Mouse (Mus musculus) liver, embryonic 15.5 days (tissue): ENCODE data around the gene Capn10. TPM values are rescaled to one million over a fixed set of nuclear protein-coding genes. Genes with fewer than 3 reads are reported as not detected.
"Not testable (repeated sequence)": the region's sequence is repeated elsewhere in the genome, so short reads cannot be mapped to it uniquely, and the experiment has no call there.

Source experiments
- ATAC-seq: fragments of 200-750 bp; cut with Nextera tagmentation; 2 replicates; pipeline ENCODE4 v1.8.0; 2017; ENCODE audit warnings: moderate number of reproducible peaks, mild to moderate bottlenecking, moderate library complexity; ENCODE audit not compliant: insufficient read depth
- H3K27ac ChIP-seq: fragments of 300-500 bp; sonication (generic); replicated peaks from 2 replicates; pipeline ENCODE4 v1.5.1; 2015; ENCODE audit warnings: mild to moderate bottlenecking, inconsistent platforms
- H3K27me3 ChIP-seq: fragments of 300-500 bp; sonication (generic); 2 replicates; pipeline ENCODE4 v1.6.1; 2015; ENCODE audit warnings: mild to moderate bottlenecking, inconsistent platforms
- H3K36me3 ChIP-seq: fragments of 300-500 bp; sonication (generic); replicated peaks from 2 replicates; pipeline ENCODE4 v1.6.1; 2015; ENCODE audit warnings: moderate library complexity, mild to moderate bottlenecking, inconsistent platforms
- H3K4me1 ChIP-seq: fragments of 300-500 bp; sonication (generic); replicated peaks from 2 replicates; pipeline ENCODE4 v1.6.1; 2015; ENCODE audit warnings: inconsistent platforms
- H3K4me2 ChIP-seq: fragments of 300-500 bp; sonication (generic); 2 replicates; pipeline ENCODE4 v1.6.1; 2015; ENCODE audit warnings: moderate library complexity, mild to moderate bottlenecking, inconsistent platforms
- H3K4me3 ChIP-seq: fragments of 300-500 bp; sonication (generic); replicated peaks from 2 replicates; pipeline ENCODE4 v1.5.1; 2015; ENCODE audit warnings: mild to moderate bottlenecking, inconsistent platforms
- H3K9ac ChIP-seq: fragments of 300-500 bp; sonication (generic); 2 replicates; pipeline ENCODE4 v1.6.1; 2015; ENCODE audit warnings: moderate library complexity, mild to moderate bottlenecking, inconsistent platforms
- H3K9me3 ChIP-seq: fragments of 300-500 bp; sonication (generic); replicated peaks from 2 replicates; pipeline ENCODE4 v1.6.1; 2016; ENCODE audit warnings: inconsistent platforms
- WGBS: fragments of 180-500 bp; shearing (Covaris S2); methylation state at CpG from one replicate; pipeline ENCODE4 v1.1.7; 2015; ENCODE audit warnings: mixed read lengths; ENCODE audit not compliant: insufficient replicate concordance; 5-methylcytosine and 5-hydroxymethylcytosine counted together
- polyA plus RNA-seq: library from polyadenylated mRNA; unstranded; fragments of >200 nt; fragmentation: Nextera tagmentation; extraction: Ambion mirVana; gene quantifications from 2 replicates; pipeline ENCODE4 v1.2.1, GENCODE M21; 2015

Capn10 gene
- polyA plus RNA-seq, 1 experiment from 2014 or later: 15.7 TPM

- peaks cover 28% of the 10 kb centered on the region for H3K36me3 ChIP-seq
- no peak overlapping the region for H3K4me3 ChIP-seq
- H3K4me1 ChIP-seq: no peaks in the 10 kb centered on the region
- no peak overlapping the region for H3K4me2 ChIP-seq
- no peak for ATAC-seq
- no peak overlapping the region for H3K27ac ChIP-seq
- H3K27me3 ChIP-seq: no peaks in the 10 kb centered on the region
- H3K9ac ChIP-seq: no peak overlapping the region
- 89% methylated on average over 3 of the region's 3 CpGs for WGBS
- H3K9me3 ChIP-seq: no peaks in the 10 kb centered on the region
Measured at GRCm38 (mm10) chr1:92947966-92948365, 13.8 kb downstream of the Capn10 start.

- 45% methylated on average over 6 of the region's 6 CpGs for WGBS
- H3K4me2 ChIP-seq: no peak overlapping the region
- H3K9me3 ChIP-seq: no peaks in the 10 kb centered on the region
- no peaks in the 10 kb centered on the region for H3K27me3 ChIP-seq
- no peak overlapping the region for H3K9ac ChIP-seq
- no peak overlapping the region for H3K27ac ChIP-seq
- H3K4me3 ChIP-seq: no peak overlapping the region
- no peaks in the 10 kb centered on the region for H3K4me1 ChIP-seq
- H3K36me3 ChIP-seq: peaks cover 26% of the 10 kb centered on the region
- no peak for ATAC-seq
Measured at GRCm38 (mm10) chr1:92949426-92949825, 15.2 kb downstream of the Capn10 start.

- Histone ChIP-seq H3K36me3 (peaks cover 16% of the 10 kb centered on the region), H3K9ac (no peak within 1 kb of the TSS), H3K9me3 (no peaks in the 10 kb centered on the region), H3K4me1 (no peaks in the 10 kb centered on the region), H3K27me3 (no peaks in the 10 kb centered on the region), H3K4me3 (no peak within 1 kb of the TSS), H3K4me2 (no peak within 1 kb of the TSS), H3K27ac (no peak within 1 kb of the TSS)
- WGBS: 51% methylated on average over 5 of the region's 5 CpGs
- no peak for ATAC-seq
Measured at GRCm38 (mm10) chr1:92950607-92951006, 16.4 kb downstream of the Capn10 start, which contains the start of gene Gpr35. TSS of gene Gpr35 (plus strand) at chr1:92950865.

- Histone ChIP-seq H3K9me3 (no peaks in the 10 kb centered on the region), H3K27me3 (no peaks in the 10 kb centered on the region), H3K4me2 (no peak overlapping the region), H3K4me1 (0 out of 2 replicates have a peak, but pooled peaks cover 4% of the 10 kb centered on the region), H3K9ac (no peak overlapping the region), H3K27ac (no peak overlapping the region), H3K4me3 (no peak overlapping the region), H3K36me3 (no peaks in the 10 kb centered on the region)
- 55% methylated on average over 2 of the region's 2 CpGs for WGBS
- no peak for ATAC-seq
Measured at GRCm38 (mm10) chr1:92953641-92954040, 19.5 kb downstream of the Capn10 start.

- H3K9ac ChIP-seq, H3K36me3 ChIP-seq, H3K4me1 ChIP-seq, H3K9me3 ChIP-seq, ATAC-seq, H3K27ac ChIP-seq, H3K27me3 ChIP-seq: not testable (repeated sequence)
- Histone ChIP-seq H3K4me2 (peak overlapping the region; percentile 49), H3K4me3 (peak overlapping the region; percentile 10; the same call in 1 of the 2 replicates)
- 2% methylated on average over 11 of the region's 11 CpGs for WGBS
Measured at GRCm38 (mm10) chr1:92956571-92957335, 22.6 kb downstream of the Capn10 start.

- 0 out of 2 replicates have a peak, but pooled peaks cover 4% of the 10 kb centered on the region for H3K4me1 ChIP-seq
- no peak for ATAC-seq
- H3K27me3 ChIP-seq: no peaks in the 10 kb centered on the region
- WGBS: 70% methylated on average over 1 of the region's 1 CpGs
- H3K4me2 ChIP-seq: no peak overlapping the region
- no peak overlapping the region for H3K27ac ChIP-seq
- no peaks in the 10 kb centered on the region for H3K9me3 ChIP-seq
- no peaks in the 10 kb centered on the region for H3K36me3 ChIP-seq
- no peak overlapping the region for H3K9ac ChIP-seq
- no peak overlapping the region for H3K4me3 ChIP-seq
Measured at GRCm38 (mm10) chr1:92958999-92959398, 24.8 kb downstream of the Capn10 start.

- H3K36me3 ChIP-seq, H3K4me3 ChIP-seq, H3K9ac ChIP-seq, ATAC-seq, H3K27me3 ChIP-seq, H3K27ac ChIP-seq, H3K9me3 ChIP-seq, H3K4me2 ChIP-seq, H3K4me1 ChIP-seq: not testable (repeated sequence)
- WGBS: 68% methylated on average over 6 of the region's 6 CpGs
Measured at GRCm38 (mm10) chr1:92970791-92971190, 36.6 kb downstream of the Capn10 start.

GRCm38 (mm10) chr1:92971879-92972795, 38.0 kb downstream of the Capn10 start:
- Histone ChIP-seq H3K36me3 (no peaks in the 10 kb centered on the region), H3K9me3 (no peaks in the 10 kb centered on the region), H3K4me3 (no peak overlapping the region), H3K4me2 (no peak overlapping the region), H3K27me3 (no peaks in the 10 kb centered on the region), H3K9ac (no peak overlapping the region), H3K27ac (no peak overlapping the region), H3K4me1 (peaks cover 7% of the 10 kb centered on the region; the same call in 1 of the 2 replicates)
- 0 out of 2 replicates have a peak, but pooled peaks have one; percentile 28 for ATAC-seq
- WGBS: 44% methylated on average over 7 of the region's 7 CpGs

GRCm38 (mm10) chr1:92972854-92973253, 38.7 kb downstream of the Capn10 start:
- ATAC-seq: 0 out of 2 replicates have a peak, but pooled peaks have one; percentile 28
- Histone ChIP-seq H3K36me3 (no peaks in the 10 kb centered on the region), H3K27me3 (no peaks in the 10 kb centered on the region), H3K9ac (no peak overlapping the region), H3K27ac (no peak overlapping the region), H3K4me3 (no peak overlapping the region), H3K4me2 (no peak overlapping the region), H3K9me3 (no peaks in the 10 kb centered on the region), H3K4me1 (peaks cover 7% of the 10 kb centered on the region; the same call in 1 of the 2 replicates)
- 17% methylated on average over 1 of the region's 1 CpGs for WGBS

GRCm38 (mm10) chr1:92976141-92976566, 42.0 kb downstream of the Capn10 start:
- Histone ChIP-seq H3K4me1 (peaks cover 11% of the 10 kb centered on the region; the same call in 1 of the 2 replicates), H3K9me3 (no peaks in the 10 kb centered on the region), H3K4me2 (no peak overlapping the region), H3K36me3 (no peaks in the 10 kb centered on the region), H3K27me3 (no peaks in the 10 kb centered on the region), H3K27ac (no peak overlapping the region), H3K9ac (no peak overlapping the region), H3K4me3 (no peak overlapping the region)
- ATAC-seq: no peak
- 56% methylated on average over 6 of the region's 6 CpGs for WGBS

GRCm38 (mm10) chr1:92978645-92979044, 44.5 kb downstream of the Capn10 start:
- H3K36me3 ChIP-seq: no peaks in the 10 kb centered on the region
- no peaks in the 10 kb centered on the region for H3K27me3 ChIP-seq
- no peak for ATAC-seq
- 46% methylated on average over 7 of the region's 7 CpGs for WGBS
- no peak overlapping the region for H3K9ac ChIP-seq
- no peak overlapping the region for H3K27ac ChIP-seq
- H3K4me1 ChIP-seq: peaks cover 11% of the 10 kb centered on the region; the same call in 1 of the 2 replicates
- H3K4me2 ChIP-seq: no peak overlapping the region
- H3K9me3 ChIP-seq: no peaks in the 10 kb centered on the region
- H3K4me3 ChIP-seq: no peak overlapping the region
